ENCODE assay signal across 8 mouse cellular contexts in genomic region chr6:112945181-112945751, GRCm38 (mm10). TPM values are rescaled to one million over a fixed set of nuclear protein-coding genes. Genes with fewer than 3 reads are reported as not detected.
A peak's percentile ranks its signal among the peaks of the same experiment; 100 is the strongest.
DNase-seq lines count a peak whose midpoint lies in the region; ATAC-seq and TF ChIP-seq lines count a peak whose summit lies in the region.

No protein-coding gene starts in this region.

- no peak for TF ChIP-seq CTCF in liver, adult 2 months (IDR thresholded peaks at IDR 0.05; ENCODE audit: low read depth, low read length)
- no peak for TF ChIP-seq CTCF in intestine, postnatal 0 days (IDR thresholded peaks at IDR 0.05; ENCODE audit: low read depth)

- peak overlapping the region; percentile 75 for H3K4me2 ChIP-seq in intestine, postnatal 0 days (replicated peaks; ENCODE audit: low read depth)
- H3K4me2 ChIP-seq in myocyte (ENCODE audit: low read depth) = peak overlapping the region; percentile 75

- DNase-seq in adrenal gland, adult 2 months = peak; percentile 39
- DNase-seq in adrenal gland, postnatal 25 days = no peak
- peak; percentile 44 for DNase-seq in liver, adult 2 months (ENCODE audit: extremely low read depth, low read depth, low spot score)
- DNase-seq in liver = no peak
- peak; percentile 19 for DNase-seq in embryonic facial prominence, embryonic 10.5 days (ENCODE audit: low spot score)
- no peak for DNase-seq in embryo, embryonic 10.5 days (ENCODE audit: low spot score)

- peaks cover 3% of the 10 kb centered on the region; the same call in 1 of the 2 replicates for H3K4me1 ChIP-seq in liver, adult 2 months (ENCODE audit: control insufficient read depth, insufficient read depth, low read length)
- peaks cover 61% of the 10 kb centered on the region for H3K4me1 ChIP-seq in embryonic facial prominence, embryonic 10.5 days
- no peaks in the 10 kb centered on the region; the same call in 1 of the 2 replicates for H3K4me1 ChIP-seq in intestine, postnatal 0 days (replicated peaks; ENCODE audit: control insufficient read depth, insufficient read depth, low read length)

- ATAC-seq in intestine, postnatal 0 days = no peak

- no peaks in the 10 kb centered on the region for H3K27me3 ChIP-seq in liver, adult 2 months (ENCODE audit: control insufficient read depth, insufficient read depth, low read length)
- H3K27me3 ChIP-seq in embryonic facial prominence, embryonic 10.5 days (replicated peaks; ENCODE audit: low read depth, poor library complexity, severe bottlenecking) = peaks cover 8% of the 10 kb centered on the region; the same call in 1 of the 2 replicates
- no peaks in the 10 kb centered on the region for H3K27me3 ChIP-seq in intestine, postnatal 0 days (replicated peaks; ENCODE audit: control insufficient read depth, insufficient read depth, low read length)
- H3K27me3 ChIP-seq in myocyte (ENCODE audit: control insufficient read depth, insufficient read depth, insufficient read length) = no peaks in the 10 kb centered on the region

- WGBS in liver, adult 2 months = 64% methylated on average over 14 of the region's 14 CpGs
- WGBS in embryonic facial prominence, embryonic 10.5 days = 29% methylated on average over 14 of the region's 14 CpGs
- 49% methylated on average over 14 of the region's 14 CpGs for WGBS in intestine, postnatal 0 days

- H3K9ac ChIP-seq in liver, adult 2 months (ENCODE audit: low read depth, low read length) = no peak overlapping the region
- no peak overlapping the region for H3K9ac ChIP-seq in intestine, postnatal 0 days (ENCODE audit: low read depth, low read length)

- no peaks in the 10 kb centered on the region for H3K36me3 ChIP-seq in liver, adult 2 months (ENCODE audit: control insufficient read depth, insufficient read depth, low read length)
- H3K36me3 ChIP-seq in embryonic facial prominence, embryonic 10.5 days (replicated peaks) = peaks cover 34% of the 10 kb centered on the region
- no peaks in the 10 kb centered on the region for H3K36me3 ChIP-seq in intestine, postnatal 0 days (ENCODE audit: control insufficient read depth, insufficient read depth)
- H3K36me3 ChIP-seq in myocyte (ENCODE audit: control insufficient read depth, insufficient read depth) = no peaks in the 10 kb centered on the region

- TF ChIP-seq POLR2A in liver, adult 2 months (IDR thresholded peaks at IDR 0.05; ENCODE audit: extremely low read depth, insufficient read depth, low read length) = no peak
- TF ChIP-seq POLR2A in myocyte (IDR thresholded peaks at IDR 0.05; ENCODE audit: insufficient read length, low read depth) = no peak

- H3K4me3 ChIP-seq in liver, adult 2 months (ENCODE audit: insufficient read depth, low read depth, low read length) = no peak overlapping the region
- peak overlapping the region; percentile 77 for H3K4me3 ChIP-seq in embryonic facial prominence, embryonic 10.5 days
- peak overlapping the region; percentile 53 for H3K4me3 ChIP-seq in intestine, postnatal 0 days (ENCODE audit: low read depth, low read length)
- peak overlapping the region; percentile 76 for H3K4me3 ChIP-seq in myocyte

- no peaks in the 10 kb centered on the region for H3K9me3 ChIP-seq in embryonic facial prominence, embryonic 10.5 days
- no peaks in the 10 kb centered on the region for H3K9me3 ChIP-seq in intestine, postnatal 0 days (ENCODE audit: control insufficient read depth)

- H3ac ChIP-seq in myocyte (ENCODE audit: control insufficient read depth, insufficient read length) = no peak overlapping the region

- no peak overlapping the region for H3K27ac ChIP-seq in liver, adult 2 months (replicated peaks; ENCODE audit: insufficient read depth, low read depth, low read length)
- H3K27ac ChIP-seq in embryonic facial prominence, embryonic 10.5 days (replicated peaks) = peak overlapping the region; percentile 86
- H3K27ac ChIP-seq in intestine, postnatal 0 days (ENCODE audit: low read depth, low read length) = no peak overlapping the region

- H3K79me2 ChIP-seq in liver, adult 2 months (ENCODE audit: control insufficient read depth, insufficient read depth, low read length) = no peaks in the 10 kb centered on the region
- H3K79me2 ChIP-seq in myocyte (ENCODE audit: control insufficient read depth, insufficient read depth) = peaks cover 35% of the 10 kb centered on the region

TF ChIP-seq in myocyte, 11 proteins besides CTCF, POLR2A, EP300 and RAD21:
- TF ChIP-seq SRF (IDR thresholded peaks at IDR 0.05; ENCODE audit: control insufficient read depth, insufficient read length, low read depth) (no peak), POLR2AphosphoS2 (IDR thresholded peaks at IDR 0.05; ENCODE audit: insufficient read length, low read depth) (no peak), MYOD1 (IDR thresholded peaks at IDR 0.05; ENCODE audit: control insufficient read depth in 1 of 3, insufficient read length in 2 of 3, low read depth in 2 of 3) (no peak), MYOG (IDR thresholded peaks at IDR 0.05; ENCODE audit: control insufficient read depth in 1 of 3, insufficient read depth in 1 of 3, insufficient read length in 2 of 3, low read depth in 2 of 3) (peak in 1 of 3 experiments; percentile 24), TCF12 (IDR thresholded peaks at IDR 0.05; ENCODE audit: insufficient read depth, poor library complexity, severe bottlenecking) (no peak), REST (IDR thresholded peaks at IDR 0.05; ENCODE audit: insufficient read depth, insufficient read length) (no peak), MAX (IDR thresholded peaks at IDR 0.05; ENCODE audit: low read depth) (no peak), USF1 (IDR thresholded peaks at IDR 0.05; ENCODE audit: low read depth) (no peak)

RNA-seq across cellular contexts. Expression of gene Srgap3, which starts 1.8 kb away (rescaled TPM):
- 10 to 100 TPM; 14.3 to 21.2 TPM for total RNA-seq in adrenal gland, adult 2 months (2021)
- polyA plus RNA-seq in adrenal gland, adult 2 months (2012; rRNA removed) = 3.2 and 3.7 TPM in 2 replicates
- total RNA-seq in adrenal gland, postnatal 25 days (2021) = 22.0 and 25.1 TPM in 2 replicates
- total RNA-seq in liver, adult 2 months (2014; rRNA removed) = 0.83 and 1.2 TPM in 2 replicates
- polyA plus RNA-seq in liver, adult 2 months (2012; rRNA removed) = 0.69 and 1.5 TPM in 2 replicates
- polyA plus RNA-seq in embryonic facial prominence, embryonic 10.5 days (2016; fragmentation: Nextera tagmentation; extraction: Ambion mirVana) = 8.0 and 10.5 TPM in 2 replicates
- polyA plus RNA-seq in intestine, postnatal 0 days (2015; fragmentation: Nextera tagmentation; extraction: Ambion mirVana) = 0.50 and 0.58 TPM in 2 replicates
- polyA plus RNA-seq in myocyte (2012; fragmentation: generic; extraction: Trizol) = 6.9 TPM

Comparison
In these comparisons a context has a peak if more than half of its experiments do, and no peak if none do; other contexts are left out.
1. DNase-seq: peak in adrenal gland, adult 2 months (single experiment), liver, adult 2 months (single experiment) and embryonic facial prominence, embryonic 10.5 days (single experiment); none in adrenal gland, postnatal 25 days (single experiment), liver (single experiment) and embryo, embryonic 10.5 days (single experiment).